Mouse (Mus musculus) heart, embryonic 10.5 days (tissue): ENCODE results near the gene Sox14. TPM values are rescaled to one million over a fixed set of nuclear protein-coding genes. Genes with fewer than 3 reads are reported as not detected.
A peak's percentile ranks its signal among the peaks of the same experiment; 100 is the strongest.

Experiments used
- DNase-seq: peaks from one replicate; pipeline ENCODE4 v3.0.0-alpha.2; 2017; ENCODE audit warnings: low spot score
- H3K27ac ChIP-seq: fragments of 300-500 bp; sonication (generic); 2 replicates; pipeline ENCODE4 v1.5.1; 2016; ENCODE audit warnings: mild to moderate bottlenecking
- H3K27me3 ChIP-seq: fragments of 300-500 bp; sonication (generic); 2 replicates; pipeline ENCODE4 v1.6.1; 2016; ENCODE audit warnings: mild to moderate bottlenecking; ENCODE audit not compliant: poor library complexity, insufficient read depth, severe bottlenecking
- H3K36me3 ChIP-seq: fragments of 300-500 bp; sonication (generic); 2 replicates; pipeline ENCODE4 v1.6.1; 2016; ENCODE audit warnings: mild to moderate bottlenecking, moderate library complexity
- H3K4me1 ChIP-seq: fragments of 300-500 bp; sonication (generic); 2 replicates; pipeline ENCODE4 v1.6.1; 2016; ENCODE audit warnings: mild to moderate bottlenecking
- H3K4me3 ChIP-seq: fragments of 300-500 bp; sonication (generic); 2 replicates; pipeline ENCODE4 v1.5.1; 2016; ENCODE audit warnings: mild to moderate bottlenecking, moderate library complexity
- H3K9me3 ChIP-seq: fragments of 300-500 bp; sonication (generic); 2 replicates; pipeline ENCODE4 v1.6.1; 2016; ENCODE audit warnings: mild to moderate bottlenecking, moderate library complexity
- WGBS: fragments of 180-500 bp; shearing (Covaris S2); methylation state at CpG from one replicate; pipeline ENCODE4 v1.1.7; 2016; 5-methylcytosine and 5-hydroxymethylcytosine counted together
- polyA plus RNA-seq: library from polyadenylated mRNA; unstranded; fragments of >200 nt; fragmentation: Nextera tagmentation; extraction: Ambion mirVana; gene quantifications from 2 replicates; pipeline ENCODE4 v1.2.1, GENCODE M21; 2016

Sox14 gene
- polyA plus RNA-seq = 0.18 TPM in 1 of 2 replicates, not detected in the other

GRCm38 (mm10) chr9:99875618-99876372 is at the start of gene Sox14:
Gene Sox14, minus strand, starts transcription at chr9:99876170.
- no peaks in the 10 kb centered on the region for H3K36me3 ChIP-seq
- peaks cover 27% of the 10 kb centered on the region for H3K4me1 ChIP-seq
- H3K27me3 ChIP-seq = peaks cover 100% of the 10 kb centered on the region
- H3K9me3 ChIP-seq = no peaks in the 10 kb centered on the region
- DNase-seq = no peak
- peak within 1 kb of the TSS; percentile 49 for H3K4me3 ChIP-seq
- WGBS = 1% methylated on average over 47 of the region's 47 CpGs
- H3K27ac ChIP-seq = no peak within 1 kb of the TSS

- H3K9me3 ChIP-seq = no peaks in the 10 kb centered on the region
- H3K36me3 ChIP-seq = no peaks in the 10 kb centered on the region
- WGBS = 5% methylated on average over 14 of the region's 14 CpGs
- no peak overlapping the region for H3K4me3 ChIP-seq
- no peak overlapping the region for H3K27ac ChIP-seq
- peaks cover 80% of the 10 kb centered on the region for H3K27me3 ChIP-seq
- DNase-seq = no peak
- peaks cover 18% of the 10 kb centered on the region for H3K4me1 ChIP-seq
Measured at GRCm38 (mm10) chr9:99879311-99879710, 3.3 kb upstream of the Sox14 start.

- peaks cover 18% of the 10 kb centered on the region for H3K4me1 ChIP-seq
- H3K27ac ChIP-seq = no peak overlapping the region
- peaks cover 86% of the 10 kb centered on the region for H3K27me3 ChIP-seq
- DNase-seq = no peak
- no peaks in the 10 kb centered on the region for H3K36me3 ChIP-seq
- 4% methylated on average over 5 of the region's 5 CpGs for WGBS
- H3K9me3 ChIP-seq = no peaks in the 10 kb centered on the region
- H3K4me3 ChIP-seq = no peak overlapping the region
Measured at GRCm38 (mm10) chr9:99878588-99878987, 2.6 kb upstream of the Sox14 start.

- DNase-seq = no peak
- Histone ChIP-seq H3K27ac (no peak overlapping the region), H3K36me3 (no peaks in the 10 kb centered on the region), H3K4me1 (peaks cover 18% of the 10 kb centered on the region), H3K4me3 (no peak overlapping the region), H3K9me3 (no peaks in the 10 kb centered on the region), H3K27me3 (peaks cover 98% of the 10 kb centered on the region)
- 5% methylated on average over 22 of the region's 22 CpGs for WGBS
Measured at GRCm38 (mm10) chr9:99877056-99877546, 1.1 kb upstream of the Sox14 start.

GRCm38 (mm10) chr9:99876373-99877055 is 544 bp upstream of the Sox14 start:
- H3K4me3 ChIP-seq = peak overlapping the region; percentile 49
- H3K4me1 ChIP-seq = peaks cover 24% of the 10 kb centered on the region
- H3K27ac ChIP-seq = no peak overlapping the region
- no peaks in the 10 kb centered on the region for H3K9me3 ChIP-seq
- 1% methylated on average over 25 of the region's 25 CpGs for WGBS
- no peaks in the 10 kb centered on the region for H3K36me3 ChIP-seq
- no peak for DNase-seq
- peaks cover 100% of the 10 kb centered on the region for H3K27me3 ChIP-seq

GRCm38 (mm10) chr9:99874735-99875617 is 994 bp downstream of the Sox14 start:
- H3K4me3 ChIP-seq = peak overlapping the region; percentile 49
- H3K36me3 ChIP-seq = no peaks in the 10 kb centered on the region
- no peaks in the 10 kb centered on the region for H3K9me3 ChIP-seq
- no peak for DNase-seq
- 3% methylated on average over 52 of the region's 52 CpGs for WGBS
- peaks cover 32% of the 10 kb centered on the region for H3K4me1 ChIP-seq
- no peak overlapping the region for H3K27ac ChIP-seq
- peaks cover 100% of the 10 kb centered on the region for H3K27me3 ChIP-seq

- DNase-seq = no peak
- no peaks in the 10 kb centered on the region for H3K9me3 ChIP-seq
- H3K27ac ChIP-seq = no peak overlapping the region
- WGBS = 12% methylated on average over 2 of the region's 2 CpGs
- H3K4me1 ChIP-seq = peaks cover 41% of the 10 kb centered on the region
- H3K36me3 ChIP-seq = no peaks in the 10 kb centered on the region
- H3K4me3 ChIP-seq = no peak overlapping the region
- peaks cover 100% of the 10 kb centered on the region for H3K27me3 ChIP-seq
Measured at GRCm38 (mm10) chr9:99873721-99874120, 2.2 kb downstream of the Sox14 start.

GRCm38 (mm10) chr9:99873116-99873620 is 2.8 kb downstream of the Sox14 start:
- peaks cover 100% of the 10 kb centered on the region for H3K27me3 ChIP-seq
- DNase-seq = no peak
- no peak overlapping the region for H3K27ac ChIP-seq
- no peak overlapping the region for H3K4me3 ChIP-seq
- no peaks in the 10 kb centered on the region for H3K36me3 ChIP-seq
- WGBS = 1% methylated on average over 15 of the region's 15 CpGs
- peaks cover 45% of the 10 kb centered on the region for H3K4me1 ChIP-seq
- H3K9me3 ChIP-seq = no peaks in the 10 kb centered on the region

DNA sequence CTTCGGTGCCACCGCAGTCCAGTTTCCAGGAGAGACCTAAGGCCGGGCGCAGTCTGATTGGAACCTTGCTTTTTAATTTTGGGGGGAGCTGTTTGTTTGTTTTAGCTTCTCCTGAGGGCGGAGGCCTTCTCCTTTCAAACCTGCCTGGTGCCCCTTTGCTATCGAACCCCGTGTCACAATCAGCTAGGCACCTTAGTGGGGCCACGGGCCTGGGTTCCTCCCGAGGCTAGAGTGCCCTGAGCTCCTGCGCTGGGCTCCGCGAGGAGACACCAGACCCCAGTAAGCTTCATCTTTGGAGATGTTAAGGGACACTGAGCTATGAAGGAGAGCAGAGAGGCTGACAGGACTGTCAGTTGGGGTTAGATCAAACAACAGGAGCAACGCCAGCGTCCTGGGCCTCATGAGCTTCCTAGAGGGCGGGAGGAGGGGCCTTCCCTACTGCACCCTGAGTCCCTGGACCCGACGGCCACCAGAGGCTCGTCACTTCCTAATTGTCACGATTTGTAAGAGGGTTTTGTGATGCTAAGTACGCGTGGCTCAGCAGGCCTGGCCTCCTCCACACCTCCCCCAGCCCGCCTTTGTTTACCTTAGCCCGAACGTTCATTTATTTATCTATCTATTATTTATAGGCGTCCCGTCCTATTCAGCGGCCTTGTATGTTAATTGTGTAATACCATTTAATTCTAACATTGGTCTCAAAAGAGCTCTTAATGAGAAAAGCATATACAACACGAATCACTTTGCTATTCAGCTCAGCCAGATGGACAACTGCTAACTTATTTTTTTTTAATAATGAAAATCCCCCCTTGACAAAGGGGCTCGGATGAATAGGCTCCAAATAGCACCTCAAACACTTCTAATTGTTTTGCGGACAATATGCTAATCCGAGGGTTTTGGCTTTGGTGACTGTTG is 3.5 kb downstream of the Sox14 start:
- Histone ChIP-seq H3K4me3 (peak overlapping the region; percentile 42), H3K9me3 (no peaks in the 10 kb centered on the region), H3K4me1 (peaks cover 45% of the 10 kb centered on the region), H3K27ac (no peak overlapping the region), H3K27me3 (peaks cover 100% of the 10 kb centered on the region), H3K36me3 (no peaks in the 10 kb centered on the region)
- DNase-seq = no peak
- WGBS = under 1% methylated on average over 31 of the region's 31 CpGs

DNA sequence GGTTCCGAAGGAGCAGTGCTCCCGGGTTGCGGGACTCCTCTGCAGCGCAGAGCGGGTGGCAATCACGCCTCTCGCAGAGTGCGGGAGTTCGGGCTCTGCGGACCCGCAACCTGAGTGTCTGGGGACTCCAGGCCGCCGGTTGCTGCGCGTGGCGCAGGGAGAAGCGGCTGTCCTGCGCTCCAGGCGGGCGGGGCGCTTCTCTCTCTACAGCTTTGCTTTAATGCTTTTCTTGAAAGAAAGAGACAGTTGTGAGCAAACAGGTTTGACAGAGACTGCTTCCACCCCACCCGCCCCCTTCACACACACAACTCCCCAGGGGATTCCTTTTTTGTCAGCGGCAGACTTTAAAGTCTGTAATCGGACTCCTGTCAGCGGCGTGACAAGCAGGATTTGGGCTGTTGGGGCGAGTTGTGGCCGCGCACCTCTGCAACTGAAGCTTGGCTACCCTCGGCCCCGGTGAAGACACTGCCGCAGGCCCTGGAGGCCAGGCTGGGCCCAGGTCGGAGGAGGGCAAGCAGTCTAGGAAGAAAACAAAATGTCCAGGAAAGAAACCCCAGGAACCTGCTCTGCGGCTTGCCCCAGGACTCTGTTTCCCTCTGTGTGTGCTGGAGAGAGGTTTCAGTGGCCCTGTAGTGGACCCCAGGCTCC is 4.3 kb downstream of the Sox14 start:
- no peaks in the 10 kb centered on the region for H3K36me3 ChIP-seq
- H3K9me3 ChIP-seq = no peaks in the 10 kb centered on the region
- H3K27me3 ChIP-seq = peaks cover 100% of the 10 kb centered on the region
- no peak overlapping the region for H3K27ac ChIP-seq
- WGBS = 0% methylated on average over 34 of the region's 34 CpGs
- H3K4me1 ChIP-seq = peaks cover 42% of the 10 kb centered on the region
- DNase-seq = no peak
- H3K4me3 ChIP-seq = peak overlapping the region; percentile 42

DNA sequence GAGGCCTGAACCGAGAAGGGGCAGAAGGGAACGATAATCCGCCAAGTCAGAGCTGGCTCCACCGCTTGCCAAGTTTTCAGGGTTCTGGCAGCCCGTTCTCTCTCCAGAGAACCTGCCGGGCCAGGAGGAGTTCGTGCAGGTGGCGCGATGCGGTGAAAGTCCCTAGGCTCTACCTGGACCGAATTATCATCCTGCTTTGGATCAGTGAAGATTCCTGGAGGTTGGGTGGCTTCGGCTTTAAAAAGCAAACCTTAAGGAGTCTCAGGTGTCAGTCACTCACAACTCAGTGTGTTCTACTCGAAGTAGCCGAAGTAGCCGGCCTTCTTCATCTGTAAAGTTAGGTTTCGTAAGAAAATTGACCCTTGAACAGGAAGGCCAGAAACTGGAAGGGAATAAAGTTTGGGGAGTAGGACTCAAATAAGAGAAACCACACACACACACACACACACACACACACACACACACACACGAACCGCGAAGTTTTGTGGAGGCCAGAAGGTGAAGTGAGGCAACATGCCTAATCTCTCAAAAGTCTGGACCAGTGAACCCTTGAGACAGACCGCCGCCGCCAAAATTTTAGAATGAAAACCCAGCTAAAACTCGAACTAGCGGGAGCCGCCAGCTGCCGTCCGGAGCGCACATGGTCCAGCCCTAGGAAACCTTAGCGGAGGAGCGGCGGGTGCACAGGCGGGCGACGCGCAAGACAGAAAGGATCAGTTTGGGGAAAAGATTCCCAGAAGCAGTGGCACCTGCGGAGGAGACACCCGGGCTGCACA is 5.0 kb downstream of the Sox14 start:
- Histone ChIP-seq H3K4me3 (peak overlapping the region; percentile 42), H3K4me1 (peaks cover 38% of the 10 kb centered on the region), H3K36me3 (no peaks in the 10 kb centered on the region), H3K27ac (no peak overlapping the region), H3K9me3 (no peaks in the 10 kb centered on the region), H3K27me3 (peaks cover 100% of the 10 kb centered on the region)
- no peak for DNase-seq
- WGBS = 2% methylated on average over 37 of the region's 37 CpGs
